Mouse (Mus musculus) small intestine, adult 2 months (tissue): ENCODE data around the gene Rnase13. TPM values are rescaled to one million over a fixed set of nuclear protein-coding genes. Genes with fewer than 3 reads are reported as not detected.
"Not testable (repeated sequence)": the region's sequence is repeated elsewhere in the genome, so short reads cannot be mapped to it uniquely, and the experiment has no call there.

Experiments
- H3K27ac ChIP-seq: fragments of 200-500 bp; 2 replicates; pipeline ENCODE4 v1.5.1; 2012; ENCODE audit warnings: low read depth, low read length, control low read depth, inconsistent platforms; ENCODE audit not compliant: insufficient read depth
- H3K27me3 ChIP-seq: fragments of 200-500 bp; 2 replicates; pipeline ENCODE4 v1.6.1; 2012; ENCODE audit warnings: mild to moderate bottlenecking, moderate library complexity, low read length, inconsistent platforms; ENCODE audit not compliant: control insufficient read depth, insufficient read depth
- H3K36me3 ChIP-seq: fragments of 200-500 bp; 2 replicates; pipeline ENCODE4 v1.6.1; 2012; ENCODE audit warnings: mild to moderate bottlenecking, low read length, control low read depth, inconsistent platforms; ENCODE audit not compliant: control insufficient read depth, insufficient read depth
- H3K4me1 ChIP-seq: fragments of 200-500 bp; 2 replicates; pipeline ENCODE4 v1.6.1; 2012; ENCODE audit warnings: low read length, inconsistent platforms, mixed read lengths; ENCODE audit not compliant: control insufficient read depth, insufficient read depth, insufficient read length
- H3K4me3 ChIP-seq: fragments of 200-500 bp; 2 replicates; pipeline ENCODE4 v1.5.1; 2012; ENCODE audit warnings: low read depth, mild to moderate bottlenecking, control low read depth, inconsistent platforms, low read length, moderate library complexity
- CTCF ChIP-seq: fragments of 200-500 bp; IDR thresholded peaks from 2 replicates; pipeline ENCODE4 v1.5.1; 2012; ENCODE audit warnings: low read depth, mild to moderate bottlenecking, control low read depth, inconsistent platforms, low read length, moderate library complexity, mixed read lengths; ENCODE audit not compliant: insufficient replicate concordance, insufficient read length; ENCODE audit errors: extremely low read depth
- POLR2A ChIP-seq: fragments of 200-500 bp; IDR thresholded peaks from 2 replicates; pipeline ENCODE4 v1.6.1; 2012; ENCODE audit warnings: low read depth, mild to moderate bottlenecking, control low read depth, inconsistent platforms, low read length, moderate library complexity
- WGBS: fragments of 180-500 bp; shearing (Covaris S2); methylation state at CpG from one replicate; pipeline ENCODE4 v1.1.7; 2018; 5-methylcytosine and 5-hydroxymethylcytosine counted together
- polyA plus RNA-seq: library from polyadenylated mRNA; depleted of rRNA; stranded (reverse); fragments of >200 nt; gene quantifications from 2 replicates; pipeline ENCODE4 v1.2.3, GENCODE M21; 2012

The Rnase13 gene
- polyA plus RNA-seq, 1 experiment: not detected

- no peak overlapping the region for H3K27ac ChIP-seq
- WGBS: 79% methylated on average over 9 of the region's 9 CpGs
- H3K36me3 ChIP-seq: no peaks in the 10 kb centered on the region
- H3K27me3 ChIP-seq: no peaks in the 10 kb centered on the region
- no peak for TF ChIP-seq CTCF
- no peak for TF ChIP-seq POLR2A
- H3K4me1 ChIP-seq: peaks cover 4% of the 10 kb centered on the region; the same call in 1 of the 2 replicates
- H3K4me3 ChIP-seq: no peak overlapping the region
Observed at GRCm38 (mm10) chr14:51939005-51939404, 16.4 kb upstream of the Rnase13 start.

DNA sequence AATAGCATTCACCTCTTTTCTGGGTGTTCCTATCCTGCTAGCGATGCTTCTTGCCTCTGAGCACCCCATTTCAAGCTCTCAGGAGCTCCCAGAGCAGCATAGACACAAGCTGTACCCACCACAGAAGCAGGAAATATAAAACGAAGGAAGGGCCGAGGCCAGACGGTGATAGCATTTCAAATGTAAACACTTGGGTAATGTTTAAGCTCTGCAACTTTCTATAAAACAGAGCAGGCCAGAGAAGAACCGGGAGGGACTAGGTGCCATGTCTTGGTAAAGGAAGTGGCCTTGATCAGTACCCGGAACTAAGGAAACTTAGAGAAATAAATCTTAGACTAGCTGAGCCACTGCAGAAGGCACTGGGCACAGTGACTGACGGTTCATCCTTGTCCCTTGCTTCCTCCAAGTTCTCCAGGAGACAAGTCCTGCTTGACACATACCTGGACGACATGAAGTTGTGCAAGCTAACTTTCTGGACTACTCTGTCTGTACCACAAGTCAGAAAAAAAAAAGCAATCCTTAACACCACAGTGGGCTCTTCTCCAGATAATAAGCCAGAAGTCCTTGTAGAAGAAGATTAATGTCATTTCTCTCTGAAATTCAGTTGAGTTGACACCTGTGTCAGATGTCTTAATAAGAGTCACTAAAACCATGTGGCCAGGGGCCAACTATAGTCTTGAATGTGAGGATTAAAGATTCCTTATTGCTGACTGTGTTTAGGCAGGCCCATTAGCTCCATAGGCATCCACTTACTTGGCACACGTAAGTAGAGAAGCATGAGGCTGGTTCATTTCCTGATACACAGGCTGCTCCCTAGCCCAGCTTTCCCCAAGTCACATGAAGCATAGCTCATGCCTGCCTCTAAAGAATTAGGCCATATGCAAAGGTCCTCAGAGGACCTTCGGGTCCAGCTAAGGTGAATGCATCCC is 9.8 kb upstream of the Rnase13 start:
- Histone ChIP-seq H3K36me3 (no peaks in the 10 kb centered on the region), H3K27me3 (no peaks in the 10 kb centered on the region), H3K27ac (peak overlapping the region; percentile 46), H3K4me1 (peaks cover 7% of the 10 kb centered on the region; the same call in 1 of the 2 replicates), H3K4me3 (no peak overlapping the region)
- TF ChIP-seq CTCF (no peak), POLR2A (no peak)
- WGBS: 20% methylated on average over 10 of the region's 10 CpGs

- 30% methylated on average over 5 of the region's 5 CpGs for WGBS
- Histone ChIP-seq H3K4me3 (no peak overlapping the region), H3K27me3 (no peaks in the 10 kb centered on the region), H3K36me3 (no peaks in the 10 kb centered on the region), H3K4me1 (peaks cover 7% of the 10 kb centered on the region; the same call in 1 of the 2 replicates), H3K27ac (no peak overlapping the region)
- TF ChIP-seq CTCF (peak; percentile 61; the same call in 1 of the 2 replicates), POLR2A (no peak)
Observed at GRCm38 (mm10) chr14:51930824-51931223, 8.3 kb upstream of the Rnase13 start.

GRCm38 (mm10) chr14:51929968-51930367 is 7.4 kb upstream of the Rnase13 start:
- H3K27ac ChIP-seq: peak overlapping the region; percentile 50; the same call in 1 of the 2 replicates
- no peak for TF ChIP-seq POLR2A
- TF ChIP-seq CTCF: no peak
- H3K4me3 ChIP-seq: 0 out of 2 replicates have a peak overlapping the region, but pooled peaks have one; percentile 7
- WGBS: 68% methylated on average over 9 of the region's 9 CpGs
- H3K36me3 ChIP-seq: no peaks in the 10 kb centered on the region
- H3K4me1 ChIP-seq: peaks cover 7% of the 10 kb centered on the region; the same call in 1 of the 2 replicates
- H3K27me3 ChIP-seq: no peaks in the 10 kb centered on the region

- no peak for TF ChIP-seq CTCF
- Histone ChIP-seq H3K27me3 (no peaks in the 10 kb centered on the region), H3K4me1 (peaks cover 7% of the 10 kb centered on the region; the same call in 1 of the 2 replicates), H3K27ac (peak overlapping the region; percentile 50; the same call in 1 of the 2 replicates), H3K4me3 (0 out of 2 replicates have a peak overlapping the region, but pooled peaks have one; percentile 7), H3K36me3 (no peaks in the 10 kb centered on the region)
- 76% methylated on average over 8 of the region's 8 CpGs for WGBS
Observed at GRCm38 (mm10) chr14:51929309-51929943, 6.9 kb upstream of the Rnase13 start.

DNA sequence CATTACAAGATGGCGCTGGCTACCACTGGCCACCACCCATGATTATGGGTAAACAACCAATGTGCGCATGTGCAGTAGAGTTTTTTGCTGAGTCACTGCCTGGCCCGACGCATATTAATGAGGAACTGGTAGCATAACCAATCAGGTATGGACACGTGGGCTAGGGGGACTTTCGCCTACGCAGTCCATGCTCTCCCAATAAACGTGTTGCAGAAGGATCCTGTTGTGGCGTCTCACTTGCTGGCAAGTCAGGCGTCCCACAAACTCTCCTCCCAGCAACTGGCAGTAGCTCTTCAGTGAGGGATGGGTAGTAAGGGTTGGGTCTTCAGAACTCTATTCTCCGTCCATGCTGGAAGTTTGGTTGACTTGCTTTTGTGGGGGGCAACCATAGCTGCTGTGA is 4.4 kb upstream of the Rnase13 start:
- H3K27ac ChIP-seq, H3K4me3 ChIP-seq, H3K36me3 ChIP-seq, H3K27me3 ChIP-seq, H3K4me1 ChIP-seq: not testable (repeated sequence)
- WGBS: 96% methylated on average over 11 of the region's 11 CpGs

- Histone ChIP-seq H3K27me3 (no peaks in the 10 kb centered on the region; the same call in 1 of the 2 replicates), H3K4me1 (no peaks in the 10 kb centered on the region), H3K4me3 (no peak overlapping the region), H3K27ac (no peak overlapping the region), H3K36me3 (no peaks in the 10 kb centered on the region)
- 86% methylated on average over 4 of the region's 4 CpGs for WGBS
- TF ChIP-seq POLR2A (no peak), CTCF (no peak)
Observed at GRCm38 (mm10) chr14:51923492-51923891, 919 bp upstream of the Rnase13 start.
